Mouse (Mus musculus) G1E-ER4 (cell line): ENCODE measurements around the gene Psmg3. TPM values are rescaled to one million over a fixed set of nuclear protein-coding genes. Genes with fewer than 3 reads are reported as not detected.

ENCODE experiments used
- GATA1 ChIP-seq: IDR thresholded peaks from one replicate; pipeline ENCODE4 v1.8.0; 2012; ENCODE audit warnings: low read length, inconsistent platforms
- polyA plus RNA-seq: library from polyadenylated mRNA; stranded (reverse); fragments of >175 nt; gene quantifications from 2 replicates; pipeline ENCODE4 v1.2.3, GENCODE M21; 2012

Psmg3 gene
- polyA plus RNA-seq, 1 experiment, result 51.4 TPM

GRCm38 (mm10) chr5:139821466-139822459 lies 4.9 kb downstream of the Psmg3 start:
- TF ChIP-seq GATA1, result no peak

- no peak for TF ChIP-seq GATA1
Observed at GRCm38 (mm10) chr5:139819538-139820181, 7.0 kb downstream of the Psmg3 start, which contains the start of gene Tmem184a. Tmem184a (minus strand) TSS chr5:139819917.

- no peak for TF ChIP-seq GATA1
Observed at GRCm38 (mm10) chr5:139818801-139819200, 7.9 kb downstream of the Psmg3 start.

GRCm38 (mm10) chr5:139818056-139818455 lies 8.6 kb downstream of the Psmg3 start:
- peak; percentile 36 for TF ChIP-seq GATA1

GRCm38 (mm10) chr5:139817292-139817691 lies 9.4 kb downstream of the Psmg3 start:
- no peak for TF ChIP-seq GATA1

GRCm38 (mm10) chr5:139816445-139816844 lies 10.2 kb downstream of the Psmg3 start:
- no peak for TF ChIP-seq GATA1

GRCm38 (mm10) chr5:139815964-139816363 lies 10.7 kb downstream of the Psmg3 start:
- no peak for TF ChIP-seq GATA1

- TF ChIP-seq GATA1, result no peak
Observed at GRCm38 (mm10) chr5:139813963-139814381, 12.7 kb downstream of the Psmg3 start.

GRCm38 (mm10) chr5:139813126-139813490 lies 13.6 kb downstream of the Psmg3 start:
- no peak for TF ChIP-seq GATA1

GRCm38 (mm10) chr5:139812398-139813125 lies 14.1 kb downstream of the Psmg3 start:
- TF ChIP-seq GATA1, result no peak

- no peak for TF ChIP-seq GATA1
Observed at GRCm38 (mm10) chr5:139811677-139812397, 14.8 kb downstream of the Psmg3 start.

GRCm38 (mm10) chr5:139809397-139809796 lies 17.3 kb downstream of the Psmg3 start:
- TF ChIP-seq GATA1, result no peak

- TF ChIP-seq GATA1, result no peak
Observed at GRCm38 (mm10) chr5:139805924-139806323, 20.8 kb downstream of the Psmg3 start.

- TF ChIP-seq GATA1, result peak; percentile 15
Observed at GRCm38 (mm10) chr5:139804573-139805111, 22.0 kb downstream of the Psmg3 start.

GRCm38 (mm10) chr5:139804107-139804551 lies 22.6 kb downstream of the Psmg3 start:
- peak; percentile 97 for TF ChIP-seq GATA1
